20 mouse cellular contexts compared by ENCODE assay signal in the genomic region with DNA sequence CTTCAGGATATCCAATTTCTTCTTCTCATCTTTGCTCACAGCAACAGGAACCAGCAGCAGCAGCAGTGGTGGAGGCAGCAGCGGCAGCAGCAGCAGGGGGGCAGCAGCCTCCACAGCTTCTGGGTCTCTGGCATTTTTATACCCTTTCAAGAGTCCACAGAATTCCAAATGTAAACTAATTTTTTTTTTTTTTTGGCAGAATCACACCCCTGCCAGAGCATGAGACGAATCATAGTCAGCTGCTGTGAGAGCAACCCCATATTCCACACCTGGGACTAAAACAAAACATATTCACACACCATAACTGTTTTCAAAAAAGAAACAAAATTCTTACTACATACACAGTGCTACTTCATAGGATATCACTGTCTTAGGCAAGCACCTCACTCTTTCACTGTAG. TPM values are rescaled to one million over a fixed set of nuclear protein-coding genes. Genes with fewer than 3 reads are reported as not detected.
DNase-seq lines count a peak whose midpoint lies in the region; TF ChIP-seq lines count a peak whose summit lies in the region.
"Had no signal": no experiment of that assay in that cellular context is flagged by ENCODE, and none has a peak within 500 bp of the region (broad histone marks: within the 10 kb centered on the region; RNA-seq: fewer than 3 reads in every experiment).

No protein-coding gene starts in this region.

- TF ChIP-seq POLR2A in CH12.LX (IDR thresholded peaks at IDR 0.05; ENCODE audit: low read depth, low read length) = no peak
- TF ChIP-seq POLR2A in small intestine, adult 2 months (IDR thresholded peaks at IDR 0.05; ENCODE audit: low read depth, low read length) = no peak

- H3K4me3 ChIP-seq in CH12.LX (replicated peaks in 1 of 3; ENCODE audit: low read depth in 2 of 3, low read length in 2 of 3, poor library complexity in 1 of 3) = no peak overlapping the region
- no peak overlapping the region for H3K4me3 ChIP-seq in small intestine, adult 2 months (ENCODE audit: low read depth, low read length)
- H3K4me3 ChIP-seq: embryonic facial prominence, embryonic 10.5 days; embryonic facial prominence, embryonic 12.5 days; forebrain, embryonic 13.5 days; forebrain, embryonic 15.5 days had no signal

- H3K9me3 ChIP-seq in CH12.LX (replicated peaks; ENCODE audit: low read length) = no peaks in the 10 kb centered on the region
- H3K9me3 ChIP-seq: embryonic facial prominence, embryonic 10.5 days; embryonic facial prominence, embryonic 12.5 days; forebrain, embryonic 13.5 days; forebrain, embryonic 15.5 days had no signal

- dilution Hi-C loops in CH12.LX (cut with MboI; ENCODE audit: extremely low pct_ligation_motif_present, extremely low pct_unique_long_range_greater_than_20kb, low sequenced_read_pairs) = no loop called here

- H3K79me2 ChIP-seq in CH12.LX (replicated peaks; ENCODE audit: control insufficient read depth, extremely low read depth, insufficient read depth, poor library complexity, severe bottlenecking) = no peaks in the 10 kb centered on the region

- DNase-seq in heart, adult 11 months = peak; percentile 27
- DNase-seq in heart, postnatal 36 days = no peak
- DNase-seq in CH12.LX (ENCODE audit: extremely low read depth) = no peak
- no peak for DNase-seq in right cerebral cortex, postnatal 10 days (ENCODE audit: low spot score in 2 of 2)
- DNase-seq: adrenal gland, adult 8-10 months; adrenal gland, postnatal 14 days; adrenal gland, postnatal 36 days; B cell, adult 2 months; cerebellum, adult 11-12 months; cerebellum, adult 2 months; cerebellum, adult 9-10 months; cerebellum, postnatal 10 days; cerebellum, postnatal 25 days; forebrain, postnatal 0 days had no signal

- TF ChIP-seq CTCF in CH12.LX (conservative IDR thresholded peaks at IDR 0.05 in 1 of 2, IDR thresholded peaks at IDR 0.05 in 1 of 2; ENCODE audit: low read depth in 2 of 2, low read length in 2 of 2) = no peak
- TF ChIP-seq CTCF in small intestine, adult 2 months (IDR thresholded peaks at IDR 0.05; ENCODE audit: extremely low read depth, insufficient read length, insufficient replicate concordance, low read depth, low read length) = no peak

- 83% methylated on average over 2 of the region's 2 CpGs for WGBS in small intestine, adult 2 months

- H3K4me2 ChIP-seq in CH12.LX (ENCODE audit: insufficient read depth, low read depth, poor library complexity, severe bottlenecking) = no peak overlapping the region
- H3K4me2 ChIP-seq: embryonic facial prominence, embryonic 12.5 days; forebrain, embryonic 13.5 days; forebrain, embryonic 15.5 days had no signal

- H3K27ac ChIP-seq in CH12.LX (ENCODE audit: insufficient read depth, low read depth) = no peak overlapping the region
- H3K27ac ChIP-seq in small intestine, adult 2 months (ENCODE audit: insufficient read depth, low read depth, low read length) = 0 out of 2 replicates have a peak overlapping the region, but pooled peaks have one; percentile 15
- H3K27ac ChIP-seq: embryonic facial prominence, embryonic 10.5 days; embryonic facial prominence, embryonic 12.5 days; forebrain, embryonic 13.5 days; forebrain, embryonic 15.5 days had no signal

- TF ChIP-seq RAD21 in CH12.LX (IDR thresholded peaks at IDR 0.05; ENCODE audit: low read depth, low read length) = no peak

- H3K4me1 ChIP-seq in CH12.LX (ENCODE audit: control insufficient read depth in 1 of 2, insufficient read depth in 2 of 2) = peaks cover 0 to 26% of the 10 kb centered on the region in 2 experiments; a peak in 3 of 4 replicates
- peaks cover 3% of the 10 kb centered on the region for H3K4me1 ChIP-seq in small intestine, adult 2 months (ENCODE audit: control insufficient read depth, insufficient read depth, insufficient read length, low read length)
- H3K4me1 ChIP-seq: embryonic facial prominence, embryonic 12.5 days had no signal

- H3K36me3 ChIP-seq in CH12.LX (replicated peaks in 1 of 2; ENCODE audit: control insufficient read depth in 1 of 2, insufficient read depth in 1 of 2, low read length in 1 of 2) = no peaks in the 10 kb centered on the region
- H3K36me3 ChIP-seq in small intestine, adult 2 months (ENCODE audit: control insufficient read depth, insufficient read depth, low read length) = no peaks in the 10 kb centered on the region
- H3K36me3 ChIP-seq: embryonic facial prominence, embryonic 10.5 days; embryonic facial prominence, embryonic 12.5 days; forebrain, embryonic 15.5 days had no signal

- in situ Hi-C loops in CH12.LX (cut with MboI; ENCODE audit: low pct_ligation_motif_present, low pct_unique_long_range_greater_than_20kb, low sequenced_read_pairs) = no loop called here

- no peak for TF ChIP-seq EP300 in CH12.LX (IDR thresholded peaks at IDR 0.05; ENCODE audit: low read length)

- H3K9ac ChIP-seq in CH12.LX (ENCODE audit: insufficient read depth, low read depth) = no peak overlapping the region
- H3K9ac ChIP-seq: embryonic facial prominence, embryonic 12.5 days; forebrain, embryonic 13.5 days; forebrain, embryonic 15.5 days; forebrain, postnatal 0 days had no signal

- no peaks in the 10 kb centered on the region for H3K27me3 ChIP-seq in CH12.LX (replicated peaks)
- no peaks in the 10 kb centered on the region for H3K27me3 ChIP-seq in small intestine, adult 2 months (ENCODE audit: control insufficient read depth, insufficient read depth, low read length)
- H3K27me3 ChIP-seq: embryonic facial prominence, embryonic 12.5 days; forebrain, embryonic 13.5 days; forebrain, embryonic 15.5 days; Patski had no signal

- intact Hi-C loops in heart, postnatal 36 days (cut with DNase I) = no loop called here

TF ChIP-seq in CH12.LX, 34 proteins besides CTCF, POLR2A, EP300 and RAD21:
- no peak for TF ChIP-seq TBP (conservative IDR thresholded peaks at IDR 0.05; ENCODE audit: low read depth, low read length)
- TF ChIP-seq NRF1 (IDR thresholded peaks at IDR 0.05; ENCODE audit: low read depth, low read length) = no peak
- TF ChIP-seq ZNF384 (IDR thresholded peaks at IDR 0.05; ENCODE audit: low read depth, low read length) = peak; percentile 51

RNA-seq across cellular contexts. Expression of gene Ehhadh, which starts 1.6 kb away (rescaled TPM):
- total RNA-seq in heart, postnatal 36 days (2021) = 10 to 100 TPM; 17.1 to 21.8 TPM
- total RNA-seq in CH12.LX (2012; rRNA removed) (2.9 TPM in 2 replicates), CH12.LX (2014; rRNA removed) (0.47 and 0.93 TPM in 2 replicates)
- polyA plus RNA-seq in CH12.LX (2012; ENCODE audit: insufficient read length, low read depth) = 0.86 and 1.1 TPM in 2 replicates
- polyA plus RNA-seq in small intestine, adult 2 months (2012; rRNA removed) = 20.4 and 21.1 TPM in 2 replicates

RNA-seq across cellular contexts. Expression of gene Map3k13, which starts 5.0 kb away (rescaled TPM):
- 1 to 10 TPM in 1 of 2 experiments, under 1 TPM in 1; 0.76 to 1.2 TPM for total RNA-seq in heart, postnatal 36 days (2021)
- 0.42 and 0.89 TPM in 2 replicates for total RNA-seq in CH12.LX (2012; rRNA removed)
- 0.20 and 0.32 TPM in 2 replicates for total RNA-seq in CH12.LX (2014; rRNA removed)
- 1.3 TPM in 2 replicates for polyA plus RNA-seq in CH12.LX (2012; ENCODE audit: insufficient read length, low read depth)
- 4.6 and 11.2 TPM in 2 replicates for polyA plus RNA-seq in small intestine, adult 2 months (2012; rRNA removed)

Comparison
In these comparisons a context has a peak if more than half of its experiments do, and no peak if none do; other contexts are left out.
1. RNA of gene Ehhadh, which starts 1.6 kb away (total RNA-seq): 17.1 to 21.8 TPM in heart, postnatal 36 days; 0.47 to 2.9 TPM in CH12.LX; every median in the first group is over 4 times any median in the second.